In genomic region chr11:90387501-90388440, GRCm38 (mm10) we compare ENCODE assay signal across 8 mouse cellular contexts. TPM values are rescaled to one million over a fixed set of nuclear protein-coding genes. Genes with fewer than 3 reads are reported as not detected.
DNase-seq lines count a peak whose midpoint lies in the region; ATAC-seq and TF ChIP-seq lines count a peak whose summit lies in the region.

No protein-coding gene starts in this region.

- H3K36me3 ChIP-seq in kidney, embryonic 16.5 days (ENCODE audit: insufficient read depth, low read length): no peaks in the 10 kb centered on the region
- H3K36me3 ChIP-seq in embryonic facial prominence, embryonic 12.5 days: no peaks in the 10 kb centered on the region

- peaks cover 16% of the 10 kb centered on the region for H3K27me3 ChIP-seq in kidney, embryonic 16.5 days (ENCODE audit: insufficient read depth, low read length)
- H3K27me3 ChIP-seq in embryonic facial prominence, embryonic 12.5 days: peaks cover 35% of the 10 kb centered on the region

- H3K9me3 ChIP-seq in kidney, embryonic 16.5 days (ENCODE audit: low read length): no peaks in the 10 kb centered on the region
- H3K9me3 ChIP-seq in embryonic facial prominence, embryonic 12.5 days: no peaks in the 10 kb centered on the region

- no peak for ATAC-seq in kidney, embryonic 16.5 days (ENCODE audit: low FRiP score, low TSS enrichment)
- no peak for ATAC-seq in embryonic facial prominence, embryonic 12.5 days (ENCODE audit: insufficient number of reproducible peaks, insufficient read depth, low FRiP score, low TSS enrichment)
- peak; percentile 33 for ATAC-seq in inflammation-experienced regulatory T-cells, adult 6 months

- DNase-seq in kidney, postnatal 4 days: no peak
- no peak for DNase-seq in adrenal gland, adult 2 months
- no peak for DNase-seq in adrenal gland, adult 8-10 months
- DNase-seq in right cerebral cortex, adult 18-20 months: no peak

- 0 out of 2 replicates have a peak, but pooled peaks have one; percentile 16 for TF ChIP-seq CTCF in olfactory bulb, adult 2 months (IDR thresholded peaks at IDR 0.05; ENCODE audit: insufficient read depth, low read depth, low read length)

- peak overlapping the region; percentile 90 for H3K4me2 ChIP-seq in kidney, embryonic 16.5 days (replicated peaks; ENCODE audit: low read depth, low read length)
- H3K4me2 ChIP-seq in embryonic facial prominence, embryonic 12.5 days (replicated peaks): peak overlapping the region; percentile 80

- H3K27ac ChIP-seq in kidney, embryonic 16.5 days (ENCODE audit: low read length): no peak overlapping the region
- no peak overlapping the region for H3K27ac ChIP-seq in embryonic facial prominence, embryonic 12.5 days
- H3K27ac ChIP-seq in olfactory bulb, adult 2 months (ENCODE audit: insufficient read depth, low read depth, low read length): no peak overlapping the region

- H3K4me3 ChIP-seq in kidney, embryonic 16.5 days (ENCODE audit: low read length): peak overlapping the region; percentile 53; the same call in 1 of the 2 replicates
- H3K4me3 ChIP-seq in embryonic facial prominence, embryonic 12.5 days: peak overlapping the region; percentile 48
- peak overlapping the region; percentile 20 for H3K4me3 ChIP-seq in olfactory bulb, adult 2 months (ENCODE audit: insufficient read depth, low read depth, low read length)

- no peak overlapping the region for H3K9ac ChIP-seq in kidney, embryonic 16.5 days (replicated peaks; ENCODE audit: low read length)
- H3K9ac ChIP-seq in embryonic facial prominence, embryonic 12.5 days: no peak overlapping the region

- no peak for TF ChIP-seq POLR2A in olfactory bulb, adult 2 months (IDR thresholded peaks at IDR 0.05; ENCODE audit: insufficient read depth, low read depth, low read length)

- 49% methylated on average over 32 of the region's 32 CpGs for WGBS in kidney, embryonic 16.5 days
- 40% methylated on average over 32 of the region's 32 CpGs for WGBS in embryonic facial prominence, embryonic 12.5 days
- 74% methylated on average over 32 of the region's 32 CpGs for WGBS in olfactory bulb, adult 2 months

- H3K4me1 ChIP-seq in kidney, embryonic 16.5 days (ENCODE audit: insufficient read depth, low read length): peaks cover 35% of the 10 kb centered on the region
- H3K4me1 ChIP-seq in embryonic facial prominence, embryonic 12.5 days: peaks cover 29% of the 10 kb centered on the region; the same call in 1 of the 2 replicates
- peaks cover 9% of the 10 kb centered on the region; the same call in 1 of the 2 replicates for H3K4me1 ChIP-seq in olfactory bulb, adult 2 months (ENCODE audit: control insufficient read depth, insufficient read depth, low read length)

RNA-seq across cellular contexts. Expression of gene Hlf, which starts 2.9 kb away (rescaled TPM):
- 2.3 and 2.8 TPM in 2 replicates for polyA plus RNA-seq in kidney, embryonic 16.5 days (2015; fragmentation: Nextera tagmentation; extraction: Ambion mirVana)
- 3.7 TPM in 2 replicates for polyA plus RNA-seq in embryonic facial prominence, embryonic 12.5 days (2016; fragmentation: Nextera tagmentation; extraction: Ambion mirVana)
- polyA plus RNA-seq in inflammation-experienced regulatory T-cells, adult 6 months (2017; shearing (Covaris generic)): 1 to 10 TPM; 1.5 to 2.4 (median 1.5) TPM
- not detected in 2 replicates for polyA plus RNA-seq in olfactory bulb, adult 2 months (2012; ENCODE audit: insufficient read depth, insufficient read length, low replicate concordance, missing spikeins)
- 10 to 100 TPM in 1 of 2 experiments, 1 to 10 TPM in 1; 9.0 to 16.4 TPM for total RNA-seq in adrenal gland, adult 2 months (2021)
- 16.8 and 18.0 TPM in 2 replicates for polyA plus RNA-seq in adrenal gland, adult 2 months (2012; rRNA removed)
- 10 to 100 TPM; 15.5 to 22.7 (median 18.1) TPM for total RNA-seq in adrenal gland, adult 8-10 months (2022)
